Mouse (Mus musculus): Measurements from ENCODE around the gene Kcnd2. TPM values are rescaled to one million over a fixed set of nuclear protein-coding genes. Genes with fewer than 3 reads are reported as not detected.

Gene Kcnd2
- 0.26 TPM for polyA plus RNA-seq (2014; fragmentation: Illumina TruSeq; extraction: RNeasy Lipid Tissue Mini Kit (QIAGEN cat#74804); ENCODE audit: low replicate concordance)

DNA sequence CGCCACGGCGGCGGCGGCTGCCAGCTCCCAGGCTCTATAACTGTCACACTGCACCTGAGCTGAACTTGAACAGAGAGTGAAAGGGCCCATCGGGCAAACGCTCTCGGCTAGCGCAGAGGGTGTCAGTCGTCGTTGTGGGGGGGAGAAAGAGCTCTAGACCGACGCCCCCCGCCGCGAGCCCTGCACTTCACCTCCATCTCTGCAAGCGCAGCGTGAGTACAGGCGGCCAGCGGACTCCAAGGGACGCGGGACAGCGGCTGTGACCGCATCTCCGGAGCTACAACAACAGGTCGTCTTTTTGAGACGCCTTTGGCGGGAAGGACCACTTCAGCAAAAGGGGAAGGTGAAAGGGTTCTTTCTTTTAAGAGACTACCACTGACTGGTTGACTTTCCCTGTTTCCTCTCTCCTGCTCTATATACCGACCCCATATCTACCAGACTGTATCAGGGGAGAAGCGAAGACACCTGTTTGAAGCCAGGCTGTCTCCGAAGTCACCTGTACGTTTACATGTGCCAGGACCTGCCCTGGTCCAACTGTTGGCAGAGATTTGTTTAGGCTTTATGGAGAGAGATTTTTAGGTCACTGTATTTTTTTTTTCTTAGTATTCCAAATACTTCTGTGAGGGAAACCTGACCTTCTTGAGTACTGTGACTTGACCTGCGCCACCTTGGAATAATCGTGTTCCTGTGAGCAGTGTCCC is at the start of gene Kcnd2:
Kcnd2 (plus strand) TSS at position 13 of the 701 bp plus-strand sequence.

